Mouse (Mus musculus) kidney, adult 2 months (tissue): ENCODE measurements around the gene Mab21l2.

Source experiments
- CTCF ChIP-seq: fragments of 200-500 bp; conservative IDR thresholded peaks from 2 replicates; pipeline ENCODE4 v1.5.1; 2011; ENCODE audit warnings: low read depth, mild to moderate bottlenecking, control low read depth, low read length, moderate library complexity, mixed read lengths; ENCODE audit not compliant: insufficient read depth, insufficient read length
- POLR2A ChIP-seq: fragments of 200-500 bp; IDR thresholded peaks from one replicate; pipeline ENCODE4 v1.6.1; 2011; ENCODE audit warnings: low read depth, low read length, control low read depth

GRCm38 (mm10) chr3:86500586-86500985 is 47.8 kb downstream of the Mab21l2 start:
- TF ChIP-seq CTCF (no peak), POLR2A (no peak)
